Mouse (Mus musculus): ENCODE results near the gene Mrpl43.

Gene Mrpl43

GRCm38 (mm10) chr19:45005957-45006712 lies at the start of gene Mrpl43:
Mrpl43 (minus strand) TSS chr19:45006442.
- in situ Hi-C loops (cut with MboI, MseI): loop anchor here (5.0 to 10.0 kb wide), 2 partner anchors 71 to 1501 kb away; partner anchors contain the start of gene Kazald1 (in 1 of the 2)

- in situ Hi-C loops (cut with MboI, MseI): no loop called here
Measured at GRCm38 (mm10) chr19:45054892-45055690, 48.8 kb upstream of the Mrpl43 start.

GRCm38 (mm10) chr19:45053451-45053850 lies 47.2 kb upstream of the Mrpl43 start:
- in situ Hi-C loops (cut with MboI, MseI): no loop called here

GRCm38 (mm10) chr19:45049523-45049922 lies 43.3 kb upstream of the Mrpl43 start:
- in situ Hi-C loops (cut with MboI, MseI): no loop called here

- in situ Hi-C loops (cut with MboI, MseI): no loop called here
Measured at GRCm38 (mm10) chr19:45048644-45049365, 42.6 kb upstream of the Mrpl43 start.

- in situ Hi-C loops (cut with MboI, MseI): no loop called here
Measured at GRCm38 (mm10) chr19:45047935-45048643, 41.8 kb upstream of the Mrpl43 start.

- in situ Hi-C loops (cut with MboI, MseI): no loop called here
Measured at GRCm38 (mm10) chr19:45047417-45047934, 41.2 kb upstream of the Mrpl43 start, which contains the start of gene Sfxn3. Sfxn3 (plus strand) TSS chr19:45047503.

GRCm38 (mm10) chr19:45046523-45047321 lies 40.5 kb upstream of the Mrpl43 start:
- in situ Hi-C loops (cut with MboI, MseI): no loop called here

- in situ Hi-C loops (cut with MboI, MseI): no loop called here
Measured at GRCm38 (mm10) chr19:45045651-45046050, 39.4 kb upstream of the Mrpl43 start, which contains the start of gene Pdzd7. Pdzd7 (minus strand) TSS chr19:45045717.

GRCm38 (mm10) chr19:45045236-45045635 lies 39.0 kb upstream of the Mrpl43 start:
- in situ Hi-C loops (cut with MboI, MseI): no loop called here

- in situ Hi-C loops (cut with MboI, MseI): no loop called here
Measured at GRCm38 (mm10) chr19:45044389-45044927, 38.2 kb upstream of the Mrpl43 start.

GRCm38 (mm10) chr19:45040214-45040613 lies 34.0 kb upstream of the Mrpl43 start:
- in situ Hi-C loops (cut with MboI, MseI): no loop called here

GRCm38 (mm10) chr19:45038198-45038597 lies 32.0 kb upstream of the Mrpl43 start:
- in situ Hi-C loops (cut with MboI, MseI): loop anchor here in 1 of 2 experiments (10.0 kb wide), 1 partner anchor 363 kb away; no protein-coding TSS in a partner anchor

GRCm38 (mm10) chr19:45036867-45037266 lies 30.6 kb upstream of the Mrpl43 start:
- in situ Hi-C loops (cut with MboI, MseI): loop anchor here in 1 of 2 experiments (10.0 kb wide), 1 partner anchor 362 kb away; no protein-coding TSS in a partner anchor

GRCm38 (mm10) chr19:45032570-45033332 lies 26.5 kb upstream of the Mrpl43 start:
- in situ Hi-C loops (cut with MboI, MseI): loop anchor here in 1 of 2 experiments (10.0 kb wide), 1 partner anchor 358 kb away; no protein-coding TSS in a partner anchor

GRCm38 (mm10) chr19:45031780-45032179 lies 25.5 kb upstream of the Mrpl43 start:
- in situ Hi-C loops (cut with MboI, MseI): loop anchor here in 1 of 2 experiments (10.0 kb wide), 1 partner anchor 357 kb away; no protein-coding TSS in a partner anchor

- in situ Hi-C loops (cut with MboI, MseI): loop anchor here in 1 of 2 experiments (10.0 kb wide), 1 partner anchor 356 kb away; no protein-coding TSS in a partner anchor
Measured at GRCm38 (mm10) chr19:45030746-45031693, 24.8 kb upstream of the Mrpl43 start.
